ENCODE assay signal across 15 mouse cellular contexts in genomic region chr7:120897054-120897453, GRCm38 (mm10). TPM values are rescaled to one million over a fixed set of nuclear protein-coding genes. Genes with fewer than 3 reads are reported as not detected.
DNase-seq lines count a peak whose midpoint lies in the region; ATAC-seq and TF ChIP-seq lines count a peak whose summit lies in the region.
"Had no signal": no experiment of that assay in that cellular context is flagged by ENCODE, and none has a peak within 500 bp of the region (broad histone marks: within the 10 kb centered on the region; RNA-seq: fewer than 3 reads in every experiment).

No protein-coding gene starts in this region.

- peak in 1 of 2 experiments; percentile 23 for DNase-seq in heart, adult 2 months
- DNase-seq in hindbrain, postnatal 0 days (ENCODE audit: low spot score), result no peak
- DNase-seq in fat pad, adult 2 months (ENCODE audit: extremely low read depth, low read depth, low spot score), result peak; percentile 21
- DNase-seq: kidney, adult 18-20 months had no signal

- no peaks in the 10 kb centered on the region for H3K79me2 ChIP-seq in heart, adult 2 months (replicated peaks; ENCODE audit: control insufficient read depth, insufficient read depth, low read length)

- ATAC-seq in heart, embryonic 11.5 days (replicated peaks; ENCODE audit: insufficient number of reproducible peaks, low FRiP score, low TSS enrichment), result no peak
- no peak for ATAC-seq in hindbrain, postnatal 0 days
- ATAC-seq in hindbrain, embryonic 13.5 days (ENCODE audit: low FRiP score), result no peak
- ATAC-seq in forebrain, embryonic 16.5 days, result no peak
- ATAC-seq: CD4-positive, CD25-positive, alpha-beta regulatory T cell, adult 4 months; forebrain, embryonic 15.5 days; inflammation-experienced regulatory T-cells, adult 6 months; intestine, embryonic 16.5 days had no signal

- H3K27me3 ChIP-seq in heart, adult 2 months (ENCODE audit: control insufficient read depth, insufficient read depth, low read length), result no peaks in the 10 kb centered on the region
- H3K27me3 ChIP-seq in heart, embryonic 11.5 days (ENCODE audit: control insufficient read depth, insufficient read depth, low read length), result no peaks in the 10 kb centered on the region
- H3K27me3 ChIP-seq in hindbrain, postnatal 0 days (ENCODE audit: insufficient read depth, low read length), result no peaks in the 10 kb centered on the region
- H3K27me3 ChIP-seq in hindbrain, embryonic 13.5 days, result no peaks in the 10 kb centered on the region
- H3K27me3 ChIP-seq in forebrain, embryonic 16.5 days (replicated peaks; ENCODE audit: control insufficient read depth, insufficient read depth, low read length), result no peaks in the 10 kb centered on the region
- H3K27me3 ChIP-seq: embryonic facial prominence, embryonic 12.5 days; embryonic facial prominence, embryonic 15.5 days; forebrain, embryonic 12.5 days; forebrain, embryonic 15.5 days; hindbrain, embryonic 12.5 days had no signal

- 0 out of 2 replicates have a peak, but pooled peaks have one; percentile 30 for TF ChIP-seq EP300 in heart, adult 2 months (IDR thresholded peaks at IDR 0.05; ENCODE audit: insufficient read depth, low read depth, low read length)

- no peaks in the 10 kb centered on the region; the same call in 1 of the 2 replicates for H3K4me1 ChIP-seq in heart, adult 2 months (ENCODE audit: control insufficient read depth, insufficient read depth, low read length)
- no peaks in the 10 kb centered on the region for H3K4me1 ChIP-seq in heart, embryonic 11.5 days (ENCODE audit: control insufficient read depth, insufficient read depth, low read length)
- H3K4me1 ChIP-seq in hindbrain, postnatal 0 days (ENCODE audit: insufficient read depth, low read length), result no peaks in the 10 kb centered on the region
- H3K4me1 ChIP-seq in hindbrain, embryonic 13.5 days (replicated peaks), result 0 out of 2 replicates have a peak, but pooled peaks cover 4% of the 10 kb centered on the region
- no peaks in the 10 kb centered on the region for H3K4me1 ChIP-seq in forebrain, embryonic 16.5 days (replicated peaks; ENCODE audit: control insufficient read depth, insufficient read depth, low read length)
- H3K4me1 ChIP-seq: embryonic facial prominence, embryonic 12.5 days; embryonic facial prominence, embryonic 15.5 days; forebrain, embryonic 15.5 days had no signal

- 67% methylated on average over 7 of the region's 7 CpGs for WGBS in heart, adult 2 months
- WGBS in heart, embryonic 11.5 days (ENCODE audit: insufficient replicate concordance), result 70% methylated on average over 7 of the region's 7 CpGs
- WGBS in hindbrain, postnatal 0 days, result 86% methylated on average over 7 of the region's 7 CpGs
- WGBS in hindbrain, embryonic 13.5 days, result 95% methylated on average over 7 of the region's 7 CpGs
- WGBS in forebrain, embryonic 16.5 days, result 95% methylated on average over 7 of the region's 7 CpGs

- H3K4me3 ChIP-seq in heart, adult 2 months, result no peak overlapping the region
- no peak overlapping the region for H3K4me3 ChIP-seq in heart, embryonic 11.5 days (ENCODE audit: low read depth, low read length)
- H3K4me3 ChIP-seq in hindbrain, postnatal 0 days (ENCODE audit: low read length), result no peak overlapping the region
- no peak overlapping the region for H3K4me3 ChIP-seq in hindbrain, embryonic 13.5 days
- no peak overlapping the region for H3K4me3 ChIP-seq in forebrain, embryonic 16.5 days (replicated peaks; ENCODE audit: low read length)
- H3K4me3 ChIP-seq: embryonic facial prominence, embryonic 12.5 days; embryonic facial prominence, embryonic 15.5 days; forebrain, embryonic 12.5 days; forebrain, embryonic 15.5 days; hindbrain, embryonic 12.5 days had no signal

- no peak overlapping the region for H3K9ac ChIP-seq in heart, adult 2 months (ENCODE audit: low read depth, low read length)
- H3K9ac ChIP-seq in heart, embryonic 11.5 days (ENCODE audit: low read depth, low read length), result no peak overlapping the region
- H3K9ac ChIP-seq in hindbrain, postnatal 0 days (replicated peaks; ENCODE audit: low read length), result no peak overlapping the region
- no peak overlapping the region for H3K9ac ChIP-seq in hindbrain, embryonic 13.5 days
- H3K9ac ChIP-seq in forebrain, embryonic 16.5 days (replicated peaks; ENCODE audit: low read depth, low read length), result no peak overlapping the region
- H3K9ac ChIP-seq: embryonic facial prominence, embryonic 12.5 days; embryonic facial prominence, embryonic 15.5 days; forebrain, embryonic 12.5 days; forebrain, embryonic 15.5 days; hindbrain, embryonic 12.5 days had no signal

- no peak overlapping the region for H3K4me2 ChIP-seq in heart, embryonic 11.5 days
- H3K4me2 ChIP-seq in hindbrain, postnatal 0 days (ENCODE audit: low read depth, low read length), result no peak overlapping the region
- H3K4me2 ChIP-seq in hindbrain, embryonic 13.5 days, result no peak overlapping the region
- H3K4me2 ChIP-seq in forebrain, embryonic 16.5 days (ENCODE audit: low read length), result no peak overlapping the region
- H3K4me2 ChIP-seq: embryonic facial prominence, embryonic 12.5 days; embryonic facial prominence, embryonic 15.5 days; forebrain, embryonic 12.5 days; forebrain, embryonic 15.5 days; hindbrain, embryonic 12.5 days had no signal

- no peak for TF ChIP-seq CTCF in heart, adult 2 months (IDR thresholded peaks at IDR 0.05)
- TF ChIP-seq CTCF in hindbrain, postnatal 0 days (IDR thresholded peaks at IDR 0.05; ENCODE audit: low read depth), result no peak

- no peak for TF ChIP-seq POLR2A in heart, adult 2 months (IDR thresholded peaks at IDR 0.05; ENCODE audit: insufficient read depth, low read depth, low read length)

- intact Hi-C loops in heart, adult 2 months (cut with DNase I), result no loop called here

- H3K9me3 ChIP-seq in heart, embryonic 11.5 days (replicated peaks; ENCODE audit: control insufficient read depth, low read length), result no peaks in the 10 kb centered on the region
- H3K9me3 ChIP-seq in hindbrain, postnatal 0 days (ENCODE audit: low read length), result no peaks in the 10 kb centered on the region
- H3K9me3 ChIP-seq in hindbrain, embryonic 13.5 days, result no peaks in the 10 kb centered on the region
- H3K9me3 ChIP-seq in forebrain, embryonic 16.5 days (ENCODE audit: control insufficient read depth, low read length), result no peaks in the 10 kb centered on the region
- H3K9me3 ChIP-seq: embryonic facial prominence, embryonic 12.5 days; embryonic facial prominence, embryonic 15.5 days; forebrain, embryonic 12.5 days; forebrain, embryonic 15.5 days; hindbrain, embryonic 12.5 days had no signal

- H3K36me3 ChIP-seq in heart, adult 2 months (ENCODE audit: control insufficient read depth, insufficient read depth, low read length), result peaks cover 2% of the 10 kb centered on the region; the same call in 1 of the 2 replicates
- peaks cover 4% of the 10 kb centered on the region; the same call in 1 of the 2 replicates for H3K36me3 ChIP-seq in heart, embryonic 11.5 days (ENCODE audit: control insufficient read depth, insufficient read depth, low read length)
- H3K36me3 ChIP-seq in hindbrain, postnatal 0 days (ENCODE audit: insufficient read depth, low read length), result peaks cover 34% of the 10 kb centered on the region
- H3K36me3 ChIP-seq in hindbrain, embryonic 13.5 days, result peaks cover 42% of the 10 kb centered on the region
- peaks cover 2% of the 10 kb centered on the region for H3K36me3 ChIP-seq in forebrain, embryonic 16.5 days (ENCODE audit: control insufficient read depth, insufficient read depth)

- no peak overlapping the region for H3K27ac ChIP-seq in heart, adult 2 months
- H3K27ac ChIP-seq in heart, embryonic 11.5 days (ENCODE audit: low read depth, low read length), result no peak overlapping the region
- 0 out of 2 replicates have a peak overlapping the region, but pooled peaks have one; percentile 51 for H3K27ac ChIP-seq in hindbrain, postnatal 0 days
- H3K27ac ChIP-seq in hindbrain, embryonic 13.5 days, result no peak overlapping the region
- H3K27ac ChIP-seq in forebrain, embryonic 16.5 days (ENCODE audit: low read length), result no peak overlapping the region
- H3K27ac ChIP-seq: embryonic facial prominence, embryonic 12.5 days; embryonic facial prominence, embryonic 15.5 days; forebrain, embryonic 12.5 days; forebrain, embryonic 15.5 days; hindbrain, embryonic 12.5 days had no signal

RNA-seq across cellular contexts. Expression of gene Polr3e, which starts 20.5 kb away (rescaled TPM):
- 1 to 10 TPM; 8.0 to 8.3 TPM for total RNA-seq in heart, adult 2 months (2021)
- polyA plus RNA-seq in heart, adult 2 months (2012; rRNA removed), result 6.1 and 8.5 TPM in 2 replicates
- polyA plus RNA-seq in heart, embryonic 11.5 days (2014; fragmentation: Nextera tagmentation; extraction: Ambion mirVana), result 15.0 and 15.6 TPM in 2 replicates
- total RNA-seq in hindbrain, postnatal 0 days (2014; rRNA removed), result 21.1 and 25.2 TPM in 2 replicates
- 17.1 and 20.0 TPM in 2 replicates for polyA plus RNA-seq in hindbrain, postnatal 0 days (2015; fragmentation: Nextera tagmentation; extraction: Ambion mirVana)
- polyA plus RNA-seq in hindbrain, embryonic 13.5 days (2015; fragmentation: Nextera tagmentation; extraction: Ambion mirVana), result 23.1 and 24.2 TPM in 2 replicates
- 32.6 and 34.5 TPM in 2 replicates for polyA plus RNA-seq in forebrain, embryonic 16.5 days (2015; fragmentation: Nextera tagmentation; extraction: Ambion mirVana)

RNA-seq across cellular contexts. Expression of gene Eef2k, which starts 54.4 kb away (rescaled TPM):
- 10 to 100 TPM; 23.9 to 28.9 TPM for total RNA-seq in heart, adult 2 months (2021)
- polyA plus RNA-seq in heart, adult 2 months (2012; rRNA removed), result 22.8 and 27.4 TPM in 2 replicates
- 5.0 and 7.9 TPM in 2 replicates for polyA plus RNA-seq in heart, embryonic 11.5 days (2014; fragmentation: Nextera tagmentation; extraction: Ambion mirVana)
- total RNA-seq in hindbrain, postnatal 0 days (2014; rRNA removed), result 30.7 and 44.6 TPM in 2 replicates
- polyA plus RNA-seq in hindbrain, postnatal 0 days (2015; fragmentation: Nextera tagmentation; extraction: Ambion mirVana), result 31.5 and 32.1 TPM in 2 replicates
- 26.0 and 26.4 TPM in 2 replicates for polyA plus RNA-seq in hindbrain, embryonic 13.5 days (2015; fragmentation: Nextera tagmentation; extraction: Ambion mirVana)
- 38.9 and 40.3 TPM in 2 replicates for polyA plus RNA-seq in forebrain, embryonic 16.5 days (2015; fragmentation: Nextera tagmentation; extraction: Ambion mirVana)
